Mouse (Mus musculus) CH12.LX (cell line): Measurements from ENCODE around the gene Ufsp2. TPM values are rescaled to one million over a fixed set of nuclear protein-coding genes. Genes with fewer than 3 reads are reported as not detected.

ENCODE experiments used
- DNase-seq: peaks from one replicate; pipeline ENCODE4 v3.0.0-alpha.2; 2013; ENCODE audit errors: extremely low read depth
- H3K27ac ChIP-seq: 2 replicates; pipeline ENCODE4 v1.5.1; 2012; ENCODE audit warnings: low read depth, mild to moderate bottlenecking, control low read depth, moderate library complexity; ENCODE audit not compliant: insufficient read depth
- H3K27me3 ChIP-seq: replicated peaks from 2 replicates; pipeline ENCODE3; 2012; ENCODE audit warnings: inconsistent platforms
- H3K36me3 ChIP-seq, 2 experiments: replicated peaks in 1 of 2; 2 replicates each; pipeline versions ENCODE3 to v1.6.1; 2012; ENCODE audit warnings: inconsistent platforms in 1 of 2, low read length in 1 of 2, mild to moderate bottlenecking in 1 of 2, mixed read lengths in 1 of 2, moderate library complexity in 1 of 2; ENCODE audit not compliant: control insufficient read depth in 1 of 2, insufficient read depth in 1 of 2
- H3K4me1 ChIP-seq, 2 experiments: 2 replicates each; pipeline ENCODE4 v1.6.1; 2012; ENCODE audit warnings: inconsistent platforms in 1 of 2, moderate library complexity in 1 of 2; ENCODE audit not compliant: insufficient read depth in 2 of 2, control insufficient read depth in 1 of 2
- H3K4me2 ChIP-seq: 2 replicates; pipeline ENCODE4 v1.6.1; 2012; ENCODE audit warnings: low read depth, mild to moderate bottlenecking, control low read depth; ENCODE audit not compliant: poor library complexity, insufficient read depth, severe bottlenecking
- H3K4me3 ChIP-seq, 3 experiments: fragments of 150-350 bp in 1 of 3; sonication (generic) in 1 of 3; replicated peaks in 1 of 3; 2 replicates each; pipeline versions ENCODE3 to v1.5.1; 2011 to 2012; ENCODE audit warnings: low read depth in 2 of 3, low read length in 2 of 3, mild to moderate bottlenecking in 2 of 3, moderate library complexity in 2 of 3, control low read depth in 1 of 3, improper control_type of control experiment in 1 of 3, inconsistent platforms in 1 of 3, mixed read lengths in 1 of 3; ENCODE audit not compliant: poor library complexity in 1 of 3
- H3K79me2 ChIP-seq: replicated peaks from 2 replicates; pipeline ENCODE4 v1.6.1; 2012; ENCODE audit warnings: mild to moderate bottlenecking, moderate library complexity; ENCODE audit not compliant: control insufficient read depth, poor library complexity, insufficient read depth, severe bottlenecking; ENCODE audit errors: extremely low read depth
- H3K9ac ChIP-seq: 2 replicates; pipeline ENCODE4 v1.6.1; 2012; ENCODE audit warnings: low read depth, mild to moderate bottlenecking, control low read depth, moderate library complexity; ENCODE audit not compliant: insufficient read depth
- H3K9me3 ChIP-seq: replicated peaks from 2 replicates; pipeline ENCODE3; 2012; ENCODE audit warnings: low read length, inconsistent platforms, mixed read lengths
- BHLHE40 ChIP-seq: IDR thresholded peaks from 2 replicates; pipeline ENCODE4 v1.6.1; 2011; ENCODE audit warnings: mild to moderate bottlenecking, low read depth, low read length, improper control_type of control experiment
- CHD1 ChIP-seq: IDR thresholded peaks from 2 replicates; pipeline ENCODE4 v1.6.1; 2012; ENCODE audit warnings: low read depth, low read length, improper control_type of control experiment, inconsistent platforms
- CHD2 ChIP-seq: IDR thresholded peaks from 2 replicates; pipeline ENCODE4 v1.6.1; 2011; ENCODE audit warnings: low read length, improper control_type of control experiment
- CTCF ChIP-seq, 2 experiments: IDR thresholded peaks in 1 of 2; conservative IDR thresholded peaks in 1 of 2; 2 replicates each; pipeline ENCODE4 v1.5.1; 2011 to 2012; ENCODE audit warnings: low read depth in 2 of 2, low read length in 2 of 2, improper control_type of control experiment in 1 of 2, inconsistent platforms in 1 of 2, mild to moderate bottlenecking in 1 of 2, moderate library complexity in 1 of 2
- GABPA ChIP-seq: IDR thresholded peaks from 2 replicates; pipeline ENCODE4 v1.6.1; 2012; ENCODE audit warnings: low read depth, low read length, improper control_type of control experiment, inconsistent platforms; ENCODE audit not compliant: insufficient replicate concordance
- HCFC1 ChIP-seq: IDR thresholded peaks from 2 replicates; pipeline ENCODE4 v1.6.1; 2012; ENCODE audit warnings: low read depth, mild to moderate bottlenecking, inconsistent platforms, low read length, improper control_type of control experiment
- IRF4 ChIP-seq: IDR thresholded peaks from 2 replicates; pipeline ENCODE4 v1.6.1; 2014; ENCODE audit warnings: low read depth, mild to moderate bottlenecking, inconsistent platforms, low read length, improper control_type of control experiment
- JUN ChIP-seq: IDR thresholded peaks from 2 replicates; pipeline ENCODE4 v1.6.1; 2011; ENCODE audit warnings: low read depth, mild to moderate bottlenecking, low read length, improper control_type of control experiment, moderate library complexity; ENCODE audit not compliant: insufficient read depth
- JUND ChIP-seq: conservative IDR thresholded peaks from 2 replicates; pipeline ENCODE4 v1.6.1; 2011; ENCODE audit warnings: low read depth, low read length, improper control_type of control experiment
- MAFK ChIP-seq: IDR thresholded peaks from 2 replicates; pipeline ENCODE4 v1.6.1; 2011; ENCODE audit warnings: low read length, improper control_type of control experiment; ENCODE audit not compliant: insufficient replicate concordance
- MAX ChIP-seq: IDR thresholded peaks from 2 replicates; pipeline ENCODE4 v1.6.1; 2011; ENCODE audit warnings: low read length, improper control_type of control experiment
- POLR2A ChIP-seq: IDR thresholded peaks from 2 replicates; pipeline ENCODE4 v1.6.1; 2011; ENCODE audit warnings: low read depth, mild to moderate bottlenecking, improper control_type of control experiment, low read length
- RAD21 ChIP-seq: IDR thresholded peaks from 2 replicates; pipeline ENCODE4 v1.6.1; 2011; ENCODE audit warnings: low read depth, mild to moderate bottlenecking, low read length, improper control_type of control experiment, moderate library complexity
- TCF12 ChIP-seq: IDR thresholded peaks from 2 replicates; pipeline ENCODE4 v1.6.1; 2014; ENCODE audit warnings: low read depth, mild to moderate bottlenecking, inconsistent platforms, low read length, improper control_type of control experiment
- ZC3H11A ChIP-seq: IDR thresholded peaks from 2 replicates; pipeline ENCODE4 v1.6.1; 2012; ENCODE audit warnings: low read depth, mild to moderate bottlenecking, inconsistent platforms, low read length, improper control_type of control experiment
- ZKSCAN1 ChIP-seq: IDR thresholded peaks from 2 replicates; pipeline ENCODE4 v1.6.1; 2012; ENCODE audit warnings: low read depth, inconsistent platforms, low read length, improper control_type of control experiment, borderline replicate concordance
- dilution Hi-C: fragments of 300-500 bp; cut with MboI; formaldehyde crosslinking; loops from 2 replicates; pipeline ENCODE4 v1.14.3; 2020; ENCODE audit warnings: low sequenced_read_pairs; ENCODE audit not compliant: extremely low pct_unique_long_range_greater_than_20kb, extremely low pct_ligation_motif_present
- in situ Hi-C: fragments of 300-500 bp; cut with MboI; formaldehyde crosslinking; loops from 3 replicates; pipeline ENCODE4 v1.14.3; 2019; ENCODE audit warnings: low sequenced_read_pairs, low pct_ligation_motif_present, low pct_unique_long_range_greater_than_20kb, mixed read lengths
- polyA plus RNA-seq: library from polyadenylated mRNA; unstranded; fragments of >175 nt; gene quantifications from 2 replicates; pipeline ENCODE4 v1.2.1, GENCODE M21; 2012; ENCODE audit warnings: low read depth; ENCODE audit not compliant: insufficient read length
- total RNA-seq, 2 experiments: library from RNA; depleted of rRNA; stranded (reverse); fragments of 300-350 nt in 1 of 2; fragments of >200 nt in 1 of 2; gene quantifications; 2 replicates each; pipeline ENCODE4 v1.2.3; 2012 to 2014

Ufsp2 gene
- total and polyA plus RNA-seq, 3 experiments: 50.1 to 105 (median 51.2) TPM

- Histone ChIP-seq H3K9ac (no peak overlapping the region), H3K4me2 (no peak overlapping the region), H3K79me2 (no peaks in the 10 kb centered on the region), H3K4me3 (no peak overlapping the region), H3K4me1 (no peaks in the 10 kb centered on the region), H3K9me3 (no peaks in the 10 kb centered on the region), H3K27ac (no peak overlapping the region), H3K36me3 (no peaks in the 10 kb centered on the region), H3K27me3 (no peaks in the 10 kb centered on the region)
- in situ Hi-C loops: no loop called here
- DNase-seq: no peak
- dilution Hi-C loops: no loop called here
- TF ChIP-seq HCFC1: no peak
- TF ChIP-seq GABPA: no peak
- TF ChIP-seq IRF4: no peak
- no peak for TF ChIP-seq BHLHE40
- no peak for TF ChIP-seq CHD1
- no peak for TF ChIP-seq ZC3H11A
- no peak for TF ChIP-seq RAD21
- TF ChIP-seq JUN: no peak
- no peak for TF ChIP-seq JUND
- no peak for TF ChIP-seq POLR2A
- no peak for TF ChIP-seq CHD2
- TF ChIP-seq MAX: no peak
- no peak for TF ChIP-seq TCF12
- no peak for TF ChIP-seq MAFK
Measured at GRCm38 (mm10) chr8:45950622-45951021, 24.7 kb upstream of the Ufsp2 start.

GRCm38 (mm10) chr8:45970894-45971293, 4.4 kb upstream of the Ufsp2 start:
- peaks cover 12% of the 10 kb centered on the region for H3K9me3 ChIP-seq
- H3K27ac ChIP-seq: no peak overlapping the region
- in situ Hi-C loops: no loop called here

More at GRCm38 (mm10) chr8:45970894-45971293, 4.4 kb upstream of the Ufsp2 start:
- dilution Hi-C loops: no loop called here
- peak; percentile 32 for DNase-seq
- H3K36me3 ChIP-seq: peaks cover 0 to 14% of the 10 kb centered on the region in 2 experiments
- peaks cover 0 to 11% of the 10 kb centered on the region in 2 experiments; a peak in 2 of 4 replicates for H3K4me1 ChIP-seq
- no peak overlapping the region for H3K4me3 ChIP-seq
- H3K4me2 ChIP-seq: no peak overlapping the region
- H3K27me3 ChIP-seq: no peaks in the 10 kb centered on the region
- H3K9ac ChIP-seq: no peak overlapping the region
- TF ChIP-seq ZKSCAN1: no peak
- TF ChIP-seq CTCF (conservative IDR thresholded peaks at IDR 0.05 in 1 of 2, IDR thresholded peaks at IDR 0.05 in 1 of 2; ENCODE audit: low read depth in 2 of 2, low read length in 2 of 2): peak in 1 of 2 experiments; percentile 26; a peak in 2 of 4 replicates
- peak; percentile 3 for TF ChIP-seq RAD21
- H3K79me2 ChIP-seq: peaks cover 1% of the 10 kb centered on the region
